Mouse (Mus musculus) limb, embryonic 15.5 days (tissue): ENCODE measurements around the gene Stat1. TPM values are rescaled to one million over a fixed set of nuclear protein-coding genes. Genes with fewer than 3 reads are reported as not detected.

Source experiments
- ATAC-seq: fragments of 200-750 bp; cut with Nextera tagmentation; 2 replicates; pipeline ENCODE4 v1.8.0; 2017; ENCODE audit warnings: low read depth, moderate TSS enrichment; ENCODE audit not compliant: insufficient number of reproducible peaks, low FRiP score, low TSS enrichment
- H3K27ac ChIP-seq: fragments of 300-500 bp; sonication (generic); 2 replicates; pipeline ENCODE4 v1.5.1; 2015; ENCODE audit warnings: moderate library complexity, mild to moderate bottlenecking, inconsistent platforms
- H3K27me3 ChIP-seq: fragments of 300-500 bp; sonication (generic); 2 replicates; pipeline ENCODE4 v1.6.1; 2015; ENCODE audit warnings: inconsistent platforms
- H3K36me3 ChIP-seq: fragments of 300-500 bp; sonication (generic); 2 replicates; pipeline ENCODE4 v1.6.1; 2015; ENCODE audit warnings: inconsistent platforms
- H3K4me1 ChIP-seq: fragments of 300-500 bp; sonication (generic); 2 replicates; pipeline ENCODE4 v1.6.1; 2015; ENCODE audit warnings: inconsistent platforms
- H3K4me2 ChIP-seq: fragments of 300-500 bp; sonication (generic); 2 replicates; pipeline ENCODE4 v1.6.1; 2015; ENCODE audit warnings: mild to moderate bottlenecking, inconsistent platforms
- H3K4me3 ChIP-seq: fragments of 300-500 bp; sonication (generic); 2 replicates; pipeline ENCODE4 v1.5.1; 2015; ENCODE audit warnings: mild to moderate bottlenecking, inconsistent platforms
- H3K9ac ChIP-seq: fragments of 300-500 bp; sonication (generic); 2 replicates; pipeline ENCODE4 v1.6.1; 2015; ENCODE audit warnings: inconsistent platforms
- H3K9me3 ChIP-seq: fragments of 300-500 bp; sonication (generic); 2 replicates; pipeline ENCODE4 v1.6.1; 2016; ENCODE audit warnings: inconsistent platforms
- whole genome bisulfite sequencing: fragments of 180-500 bp; shearing (Covaris S2); methylation state at CpG from one replicate; pipeline ENCODE4 v1.1.7; 2015; 5-methylcytosine and 5-hydroxymethylcytosine counted together
- polyA plus RNA-seq: library from polyadenylated mRNA; unstranded; fragments of >200 nt; fragmentation: Nextera tagmentation; extraction: Ambion mirVana; gene quantifications from 2 replicates; pipeline ENCODE4 v1.2.1, GENCODE M21; 2015

The Stat1 gene
- polyA plus RNA-seq = 22.5 and 23.1 TPM in 2 replicates

- Histone ChIP-seq H3K4me2 (peak within 1 kb of the TSS; percentile 67), H3K9me3 (no peaks in the 10 kb centered on the region), H3K9ac (peak within 1 kb of the TSS; percentile 54), H3K36me3 (no peaks in the 10 kb centered on the region), H3K27me3 (no peaks in the 10 kb centered on the region), H3K4me1 (0 out of 2 replicates have a peak, but pooled peaks cover 4% of the 10 kb centered on the region), H3K4me3 (peak within 1 kb of the TSS; percentile 72), H3K27ac (peak within 1 kb of the TSS; percentile 69)
- peak; percentile 89 for ATAC-seq
- WGBS = 3% methylated on average over 37 of the region's 37 CpGs
Measured at GRCm38 (mm10) chr1:52118860-52119591, at the start of gene Stat1. Gene Stat1, plus strand, starts transcription at chr1:52119440.

GRCm38 (mm10) chr1:52079724-52080367 is 39.4 kb upstream of the Stat1 start:
- 14% methylated on average over 10 of the region's 10 CpGs for WGBS
- Histone ChIP-seq H3K4me1 (peaks cover 7% of the 10 kb centered on the region; the same call in 1 of the 2 replicates), H3K9me3 (no peaks in the 10 kb centered on the region), H3K27ac (no peak overlapping the region), H3K4me2 (no peak overlapping the region), H3K27me3 (no peaks in the 10 kb centered on the region), H3K36me3 (no peaks in the 10 kb centered on the region), H3K4me3 (no peak overlapping the region), H3K9ac (no peak overlapping the region)
- no peak for ATAC-seq

- Histone ChIP-seq H3K9ac (no peak overlapping the region), H3K36me3 (no peaks in the 10 kb centered on the region), H3K4me3 (no peak overlapping the region), H3K27me3 (no peaks in the 10 kb centered on the region), H3K4me2 (no peak overlapping the region), H3K9me3 (no peaks in the 10 kb centered on the region), H3K4me1 (peaks cover 7% of the 10 kb centered on the region; the same call in 1 of the 2 replicates), H3K27ac (no peak overlapping the region)
- no peak for ATAC-seq
- WGBS = 20% methylated on average over 8 of the region's 8 CpGs
Measured at GRCm38 (mm10) chr1:52080375-52080774, 38.9 kb upstream of the Stat1 start.

- 39% methylated on average over 4 of the region's 4 CpGs for WGBS
- ATAC-seq = no peak
- Histone ChIP-seq H3K36me3 (no peaks in the 10 kb centered on the region), H3K27me3 (no peaks in the 10 kb centered on the region), H3K4me1 (no peaks in the 10 kb centered on the region), H3K4me2 (no peak overlapping the region), H3K4me3 (no peak overlapping the region), H3K9me3 (no peaks in the 10 kb centered on the region), H3K27ac (no peak overlapping the region), H3K9ac (no peak overlapping the region)
Measured at GRCm38 (mm10) chr1:52086236-52086635, 33.0 kb upstream of the Stat1 start.

GRCm38 (mm10) chr1:52087128-52087527 is 32.1 kb upstream of the Stat1 start:
- 71% methylated on average over 1 of the region's 1 CpGs for WGBS
- H3K27ac ChIP-seq = no peak overlapping the region
- no peak overlapping the region for H3K4me2 ChIP-seq
- ATAC-seq = no peak
- H3K9ac ChIP-seq = no peak overlapping the region
- H3K27me3 ChIP-seq = no peaks in the 10 kb centered on the region
- H3K4me1 ChIP-seq = no peaks in the 10 kb centered on the region
- no peak overlapping the region for H3K4me3 ChIP-seq
- no peaks in the 10 kb centered on the region for H3K36me3 ChIP-seq
- no peaks in the 10 kb centered on the region for H3K9me3 ChIP-seq

- H3K4me3 ChIP-seq = no peak overlapping the region
- H3K9me3 ChIP-seq = no peaks in the 10 kb centered on the region
- H3K27me3 ChIP-seq = no peaks in the 10 kb centered on the region
- whole genome bisulfite sequencing = 76% methylated on average over 4 of the region's 4 CpGs
- ATAC-seq = no peak
- no peak overlapping the region for H3K27ac ChIP-seq
- no peak overlapping the region for H3K9ac ChIP-seq
- no peaks in the 10 kb centered on the region for H3K4me1 ChIP-seq
- H3K36me3 ChIP-seq = no peaks in the 10 kb centered on the region
- H3K4me2 ChIP-seq = no peak overlapping the region
Measured at GRCm38 (mm10) chr1:52088634-52089033, 30.6 kb upstream of the Stat1 start.

GRCm38 (mm10) chr1:52098618-52099232 is 20.5 kb upstream of the Stat1 start:
- no peak overlapping the region for H3K27ac ChIP-seq
- H3K9me3 ChIP-seq = no peaks in the 10 kb centered on the region
- no peak overlapping the region for H3K4me3 ChIP-seq
- ATAC-seq = no peak
- no peak overlapping the region for H3K9ac ChIP-seq
- no peaks in the 10 kb centered on the region for H3K27me3 ChIP-seq
- no peak overlapping the region for H3K4me2 ChIP-seq
- no peaks in the 10 kb centered on the region for H3K36me3 ChIP-seq
- 70% methylated on average over 3 of the region's 3 CpGs for WGBS
- H3K4me1 ChIP-seq = no peaks in the 10 kb centered on the region

GRCm38 (mm10) chr1:52100496-52100895 is 18.7 kb upstream of the Stat1 start:
- Histone ChIP-seq H3K4me2 (no peak overlapping the region), H3K36me3 (no peaks in the 10 kb centered on the region), H3K4me1 (no peaks in the 10 kb centered on the region), H3K9me3 (no peaks in the 10 kb centered on the region), H3K27me3 (no peaks in the 10 kb centered on the region), H3K9ac (no peak overlapping the region), H3K4me3 (no peak overlapping the region), H3K27ac (no peak overlapping the region)
- ATAC-seq = no peak
- 53% methylated on average over 6 of the region's 6 CpGs for WGBS

- no peaks in the 10 kb centered on the region for H3K4me1 ChIP-seq
- ATAC-seq = no peak
- H3K9ac ChIP-seq = no peak overlapping the region
- no peaks in the 10 kb centered on the region for H3K9me3 ChIP-seq
- H3K27ac ChIP-seq = no peak overlapping the region
- H3K4me3 ChIP-seq = no peak overlapping the region
- WGBS = 91% methylated on average over 8 of the region's 8 CpGs
- H3K27me3 ChIP-seq = no peaks in the 10 kb centered on the region
- H3K36me3 ChIP-seq = no peaks in the 10 kb centered on the region
- H3K4me2 ChIP-seq = no peak overlapping the region
Measured at GRCm38 (mm10) chr1:52102795-52103194, 16.4 kb upstream of the Stat1 start.

GRCm38 (mm10) chr1:52107206-52107605 is 12.0 kb upstream of the Stat1 start:
- no peak overlapping the region for H3K9ac ChIP-seq
- no peak for ATAC-seq
- no peaks in the 10 kb centered on the region for H3K9me3 ChIP-seq
- H3K36me3 ChIP-seq = no peaks in the 10 kb centered on the region
- H3K27me3 ChIP-seq = no peaks in the 10 kb centered on the region
- 65% methylated on average over 11 of the region's 11 CpGs for WGBS
- H3K4me3 ChIP-seq = no peak overlapping the region
- no peaks in the 10 kb centered on the region for H3K4me1 ChIP-seq
- no peak overlapping the region for H3K4me2 ChIP-seq
- H3K27ac ChIP-seq = no peak overlapping the region

GRCm38 (mm10) chr1:52111217-52111616 is 8.0 kb upstream of the Stat1 start:
- Histone ChIP-seq H3K9me3 (no peaks in the 10 kb centered on the region), H3K4me1 (peaks cover 7% of the 10 kb centered on the region), H3K27me3 (no peaks in the 10 kb centered on the region), H3K9ac (no peak overlapping the region), H3K36me3 (no peaks in the 10 kb centered on the region), H3K4me3 (no peak overlapping the region), H3K4me2 (no peak overlapping the region), H3K27ac (no peak overlapping the region)
- ATAC-seq = no peak
- 59% methylated on average over 3 of the region's 3 CpGs for WGBS

GRCm38 (mm10) chr1:52112301-52112700 is 6.9 kb upstream of the Stat1 start:
- H3K4me3 ChIP-seq = no peak overlapping the region
- 54% methylated on average over 1 of the region's 1 CpGs for WGBS
- no peaks in the 10 kb centered on the region for H3K27me3 ChIP-seq
- H3K27ac ChIP-seq = no peak overlapping the region
- H3K4me1 ChIP-seq = peaks cover 7% of the 10 kb centered on the region
- no peaks in the 10 kb centered on the region for H3K9me3 ChIP-seq
- no peak overlapping the region for H3K4me2 ChIP-seq
- no peak overlapping the region for H3K9ac ChIP-seq
- no peaks in the 10 kb centered on the region for H3K36me3 ChIP-seq
- ATAC-seq = no peak
